Mouse (Mus musculus): Measurements from ENCODE around the gene Nprl2. TPM values are rescaled to one million over a fixed set of nuclear protein-coding genes. Genes with fewer than 3 reads are reported as not detected.

The Nprl2 gene
- total RNA-seq, 2 experiments from 2014 or later, result 17.5 to 18.5 TPM

- peak; percentile 85 to 89 for DNase-seq
- intact Hi-C loops (cut with DNase I), result loop anchor here (10.0 kb wide), 1 partner anchor 639 kb away; the partner anchor contains the start of gene Manf
Observed at GRCm38 (mm10) chr9:107533791-107534407, 8.1 kb upstream of the Nprl2 start, which contains the start of gene Tmem115. Tmem115 (plus strand) TSS chr9:107533945.

GRCm38 (mm10) chr9:107534408-107535202 lies 7.4 kb upstream of the Nprl2 start:
- intact Hi-C loops (cut with DNase I), result loop anchor here (10.0 kb wide), 1 partner anchor 640 kb away; the partner anchor contains the start of gene Manf
- peak in 1 of 2 experiments; percentile 28 for DNase-seq

GRCm38 (mm10) chr9:107538231-107538630 lies 3.8 kb upstream of the Nprl2 start:
- intact Hi-C loops (cut with DNase I), result loop anchor here (10.0 kb wide), 1 partner anchor 643 kb away; the partner anchor contains the start of gene Manf
- no peak for DNase-seq

GRCm38 (mm10) chr9:107538711-107539110 lies 3.3 kb upstream of the Nprl2 start:
- intact Hi-C loops (cut with DNase I), result loop anchor here (10.0 kb wide), 1 partner anchor 644 kb away; the partner anchor contains the start of gene Manf
- DNase-seq, result no peak

- intact Hi-C loops (cut with DNase I), result loop anchor here (10.0 kb wide), 1 partner anchor 645 kb away; the partner anchor contains the start of gene Manf
- DNase-seq, result no peak
Observed at GRCm38 (mm10) chr9:107539940-107540339, 2.1 kb upstream of the Nprl2 start.

GRCm38 (mm10) chr9:107540420-107540819 lies 1.6 kb upstream of the Nprl2 start:
- DNase-seq, result no peak
- intact Hi-C loops (cut with DNase I), result no loop called here

GRCm38 (mm10) chr9:107541005-107541404 lies 1.0 kb upstream of the Nprl2 start:
- intact Hi-C loops (cut with DNase I), result no loop called here

GRCm38 (mm10) chr9:107542352-107542686 lies 293 bp downstream of the Nprl2 start:
- DNase-seq, result no peak
- intact Hi-C loops (cut with DNase I), result no loop called here

More at GRCm38 (mm10) chr9:107541005-107541404, 1.0 kb upstream of the Nprl2 start:
- DNase-seq, result no peak

GRCm38 (mm10) chr9:107542721-107543120 lies 695 bp downstream of the Nprl2 start:
- no peak for DNase-seq
- intact Hi-C loops (cut with DNase I), result no loop called here

- DNase-seq, result no peak
- intact Hi-C loops (cut with DNase I), result no loop called here
Observed at GRCm38 (mm10) chr9:107543299-107543698, 1.3 kb downstream of the Nprl2 start.

GRCm38 (mm10) chr9:107544196-107544700 lies 2.2 kb downstream of the Nprl2 start:
- DNase-seq, result no peak
- intact Hi-C loops (cut with DNase I), result no loop called here

GRCm38 (mm10) chr9:107544729-107545128 lies 2.7 kb downstream of the Nprl2 start:
- no peak for DNase-seq
- intact Hi-C loops (cut with DNase I), result no loop called here

- no peak for DNase-seq
- intact Hi-C loops (cut with DNase I), result no loop called here
Observed at GRCm38 (mm10) chr9:107545199-107545598, 3.2 kb downstream of the Nprl2 start.

GRCm38 (mm10) chr9:107545602-107546001 lies 3.6 kb downstream of the Nprl2 start:
- peak; percentile 77 to 81 for DNase-seq
- intact Hi-C loops (cut with DNase I), result no loop called here

GRCm38 (mm10) chr9:107547026-107547425 lies 5.0 kb downstream of the Nprl2 start, which contains the start of gene Zmynd10:
Zmynd10 (plus strand) TSS chr9:107547298.
- peak; percentile 81 to 82 for DNase-seq
- intact Hi-C loops (cut with DNase I), result no loop called here

GRCm38 (mm10) chr9:107547957-107548356 lies 5.9 kb downstream of the Nprl2 start:
- intact Hi-C loops (cut with DNase I), result no loop called here
- DNase-seq, result no peak

- intact Hi-C loops (cut with DNase I), result no loop called here
- DNase-seq, result no peak
Observed at GRCm38 (mm10) chr9:107548820-107549219, 6.8 kb downstream of the Nprl2 start.

GRCm38 (mm10) chr9:107549297-107550074 lies 7.5 kb downstream of the Nprl2 start:
- no peak for DNase-seq
- intact Hi-C loops (cut with DNase I), result no loop called here

GRCm38 (mm10) chr9:107550491-107551116 lies 8.6 kb downstream of the Nprl2 start:
- DNase-seq, result no peak
- intact Hi-C loops (cut with DNase I), result no loop called here
